Mouse (Mus musculus) forelimb bud, embryonic 11.5 days (tissue): ENCODE data around the gene Pcsk6.
"Not testable (repeated sequence)": the region's sequence is repeated elsewhere in the genome, so short reads cannot be mapped to it uniquely, and the experiment has no call there.

Experiments used
- DNase-seq: peaks from one replicate; pipeline ENCODE4 v3.0.0-alpha.2; 2012; ENCODE audit warnings: low read depth, low spot score

Pcsk6 gene

DNA sequence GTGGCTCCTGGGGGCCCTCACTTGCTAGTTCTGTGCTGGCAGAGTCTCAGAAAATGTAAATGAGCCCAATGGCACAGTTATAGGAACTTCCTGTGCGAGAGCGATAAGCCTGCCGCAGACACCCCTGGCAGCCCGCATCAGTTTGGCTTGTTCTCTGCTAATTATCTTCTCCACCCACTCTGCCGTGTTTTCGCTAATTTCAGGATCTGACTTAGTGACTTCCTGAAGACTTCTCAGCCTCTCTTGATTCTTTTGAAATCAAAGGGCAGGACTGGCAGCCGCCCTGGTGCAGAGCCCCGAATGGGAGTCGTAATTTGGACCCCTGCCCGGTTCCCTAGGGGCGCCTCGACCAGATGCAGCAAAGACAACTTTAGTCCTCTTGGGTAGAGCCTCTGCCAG is 19.8 kb downstream of the Pcsk6 start:
- DNase-seq, result no peak

DNA sequence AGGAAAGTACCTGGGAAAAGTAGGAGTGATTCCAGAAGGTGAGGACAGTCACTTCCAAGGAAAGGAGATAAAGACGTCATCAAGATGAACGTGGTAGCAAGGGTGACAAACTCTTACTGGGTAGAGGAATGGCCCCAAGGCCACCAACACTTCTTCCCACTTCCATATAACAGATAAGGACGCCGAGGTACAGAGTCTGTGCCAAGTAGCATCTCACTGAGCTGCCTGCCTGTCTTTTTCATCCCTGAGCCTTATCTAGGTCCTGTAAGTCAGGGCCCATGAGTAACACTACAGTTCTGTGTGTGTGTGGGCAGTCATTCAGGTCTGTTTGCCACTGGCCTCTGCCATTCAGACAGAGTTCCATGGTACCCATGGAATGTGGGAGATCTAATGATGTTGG is 23.4 kb downstream of the Pcsk6 start:
- no peak for DNase-seq

DNA sequence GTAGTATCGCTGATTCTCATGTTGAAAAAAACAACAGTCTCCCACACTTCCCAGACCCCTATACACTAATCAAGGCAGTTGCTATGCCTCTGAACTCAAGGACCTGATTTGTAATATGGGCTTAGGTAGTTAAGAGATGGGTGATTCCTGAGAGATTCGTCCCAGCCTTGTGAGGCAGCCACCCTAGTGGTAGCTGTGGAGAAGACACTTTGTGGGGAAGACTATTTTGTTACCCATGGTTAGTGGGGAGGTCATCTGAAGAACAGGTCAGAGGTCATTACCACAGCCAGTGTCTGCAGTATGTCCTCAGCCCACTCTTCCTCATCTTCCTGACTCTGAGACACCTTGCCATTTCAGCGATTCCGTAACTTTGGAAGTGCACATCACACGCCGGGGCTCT is 24.3 kb downstream of the Pcsk6 start:
- no peak for DNase-seq

DNA sequence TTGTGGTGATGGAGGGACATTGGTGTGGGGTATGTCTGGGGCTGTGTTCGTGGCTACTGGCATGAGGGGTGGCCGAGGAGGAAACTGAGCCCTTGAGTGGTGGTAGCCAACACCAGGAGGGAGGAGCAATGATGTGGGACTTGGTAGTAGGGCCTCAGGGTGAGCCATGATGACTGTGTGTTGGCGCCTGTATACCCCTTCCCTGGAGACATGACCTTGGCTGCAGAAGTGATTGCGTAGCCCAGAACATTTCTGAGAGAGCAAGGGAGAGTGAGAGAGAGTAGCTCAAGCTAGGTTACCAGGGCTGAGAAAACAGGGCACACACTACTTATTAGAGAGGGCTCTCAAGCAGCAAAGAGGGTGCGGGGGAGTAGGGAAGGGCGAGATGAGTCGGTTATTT is 30.3 kb downstream of the Pcsk6 start:
- no peak for DNase-seq

GRCm38 (mm10) chr7:65892264-65892828 is 30.8 kb downstream of the Pcsk6 start:
- DNase-seq, result no peak

GRCm38 (mm10) chr7:65893546-65893945 is 32.0 kb downstream of the Pcsk6 start:
- DNase-seq, result no peak

DNA sequence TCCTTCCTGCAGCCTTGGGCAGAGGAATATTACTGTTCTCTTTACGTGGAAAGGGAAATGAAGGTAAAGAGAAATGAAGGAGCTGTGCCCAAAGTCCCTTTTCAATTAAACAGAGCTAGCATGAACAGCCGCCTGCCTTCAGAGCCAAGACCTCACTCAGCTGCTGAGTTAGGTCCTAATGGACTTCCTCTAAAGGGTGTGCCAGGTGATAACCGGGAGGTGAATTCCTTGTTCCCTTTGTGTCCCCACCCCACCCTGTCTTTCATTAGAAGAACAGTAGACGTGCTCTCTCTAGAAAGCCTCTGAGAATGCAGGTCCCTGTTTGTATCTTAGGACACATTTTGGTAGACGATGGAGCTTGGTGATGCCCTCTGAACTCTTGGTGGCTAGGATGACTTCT is 33.7 kb downstream of the Pcsk6 start:
- DNase-seq, result no peak

- DNase-seq, result no peak
Measured at GRCm38 (mm10) chr7:65901231-65901630, 39.7 kb downstream of the Pcsk6 start.

- DNase-seq, result no peak
Measured at GRCm38 (mm10) chr7:65902471-65903180, 41.1 kb downstream of the Pcsk6 start.

DNA sequence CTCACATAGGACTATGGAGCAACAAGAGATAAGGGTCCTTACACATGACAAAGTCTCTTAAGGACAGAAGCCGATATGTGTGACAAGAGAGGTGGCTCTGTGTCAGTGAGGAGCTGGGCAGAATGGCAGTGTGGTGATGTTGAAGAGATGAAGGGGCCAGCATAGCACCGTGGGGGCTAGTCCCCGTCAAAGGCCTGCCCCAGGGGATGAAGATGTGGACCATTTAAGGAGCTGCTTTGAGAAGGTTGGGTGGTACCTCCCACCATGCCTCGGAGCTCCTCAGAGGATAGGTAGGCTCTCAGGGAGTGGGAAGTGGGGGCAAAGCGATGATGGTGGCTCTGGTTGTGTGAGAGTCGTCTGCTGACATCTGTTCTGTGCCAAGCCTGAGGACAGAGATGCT is 41.9 kb downstream of the Pcsk6 start:
- DNase-seq, result no peak

DNA sequence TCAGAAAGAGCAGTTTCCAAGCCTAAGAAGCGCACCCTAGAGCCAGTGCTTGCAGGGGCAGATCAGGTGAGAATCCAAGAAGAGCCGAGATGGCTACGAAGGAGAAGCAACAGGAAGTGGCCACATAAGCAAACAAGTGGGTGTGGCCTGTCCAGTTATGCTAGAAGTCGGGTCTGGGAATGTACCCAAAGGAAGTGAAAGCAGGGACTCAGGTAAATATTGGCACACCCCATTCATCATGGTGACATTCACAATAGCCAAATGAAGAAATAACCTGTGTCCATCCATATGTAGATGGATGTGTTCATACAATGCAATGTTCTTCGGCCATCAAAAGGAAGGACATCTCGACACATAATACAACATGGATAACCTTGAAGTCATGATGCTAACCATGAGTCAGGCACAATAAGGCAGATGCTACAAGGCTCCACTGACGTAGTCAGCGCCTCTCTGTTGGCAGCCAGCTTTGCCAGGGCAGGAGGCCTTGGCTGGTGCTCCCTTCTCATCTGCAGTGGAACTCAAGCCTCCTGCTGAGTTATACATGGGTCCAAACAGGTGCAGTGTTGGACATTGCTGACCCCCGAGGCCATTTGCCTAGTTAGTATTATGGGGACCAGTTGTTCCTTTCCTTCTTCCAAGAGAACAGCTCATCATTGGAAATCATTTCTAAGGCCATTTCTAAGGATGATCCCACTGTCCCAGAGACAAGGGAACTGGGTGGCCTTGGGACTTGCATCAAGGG is 45.2 kb downstream of the Pcsk6 start:
- no peak for DNase-seq

- no peak for DNase-seq
Measured at GRCm38 (mm10) chr7:65909343-65910127, 48.0 kb downstream of the Pcsk6 start.

- no peak for DNase-seq
Measured at GRCm38 (mm10) chr7:65913088-65913610, 51.6 kb downstream of the Pcsk6 start.

DNA sequence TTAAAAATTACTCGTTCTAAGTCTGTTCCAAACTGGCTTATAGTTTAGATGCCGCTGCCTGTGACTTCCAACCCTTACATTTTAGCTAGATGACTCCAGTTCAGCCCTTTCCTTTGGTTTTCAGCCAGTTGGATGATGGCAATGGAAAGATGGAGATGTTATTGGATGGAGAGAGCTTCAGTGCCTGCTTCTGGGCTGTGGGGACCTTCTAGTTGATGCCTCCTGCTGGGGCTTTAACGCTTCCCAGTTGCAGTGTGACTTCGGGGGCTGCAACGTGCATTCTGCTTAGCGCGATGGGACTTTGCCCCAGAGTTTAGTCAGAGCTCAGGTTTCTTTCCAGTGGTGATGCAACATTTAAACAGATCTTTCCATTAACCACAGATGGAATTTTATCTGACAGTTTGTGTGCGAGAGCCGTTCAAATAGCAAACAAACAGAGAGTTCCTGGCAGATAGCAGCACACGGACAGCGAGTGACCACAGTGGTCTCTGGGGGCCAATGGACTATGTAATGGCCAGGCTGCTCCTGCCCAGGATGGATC is 53.3 kb downstream of the Pcsk6 start:
- DNase-seq, result no peak

- no peak for DNase-seq
Measured at GRCm38 (mm10) chr7:65915821-65916220, 54.3 kb downstream of the Pcsk6 start.

DNA sequence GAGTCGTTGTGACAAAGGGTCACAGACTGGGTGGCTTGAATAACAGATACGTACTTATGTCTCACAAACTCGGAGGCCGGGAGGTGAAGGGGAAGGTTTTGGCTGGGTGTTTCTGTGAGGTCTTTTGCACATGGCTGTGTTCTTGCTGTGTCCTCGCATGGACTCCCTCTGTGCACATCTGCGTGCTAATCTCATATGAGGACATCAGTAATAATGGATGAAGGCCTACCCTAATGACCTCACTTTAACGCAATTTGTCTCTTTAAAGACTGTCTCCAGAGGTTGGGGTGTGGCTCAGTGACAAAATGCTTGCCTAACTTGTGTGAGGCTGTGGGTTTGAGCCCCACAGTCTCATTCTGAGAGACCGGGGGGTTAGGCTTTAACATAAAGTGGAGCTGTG is 55.0 kb downstream of the Pcsk6 start:
- DNase-seq, result no peak

DNA sequence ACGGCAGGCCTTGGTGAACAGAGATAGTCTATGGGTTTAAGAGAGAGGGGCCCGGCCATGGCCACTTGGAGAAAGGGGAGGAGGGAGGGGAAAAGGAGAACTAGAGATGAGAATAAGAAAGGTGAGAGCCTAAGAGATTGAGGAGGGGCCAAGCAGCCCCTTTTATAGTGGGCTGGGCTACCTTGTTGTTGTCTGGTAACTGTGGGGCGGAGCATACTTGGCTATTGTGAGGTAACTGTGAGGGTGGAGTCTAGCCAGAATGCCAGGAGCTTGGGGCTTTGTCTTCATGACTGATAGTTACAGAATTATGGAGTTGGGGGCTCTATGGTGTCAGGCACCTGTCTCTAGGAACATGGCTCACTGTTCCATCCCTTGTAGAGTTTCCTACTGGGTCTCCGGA is 56.9 kb downstream of the Pcsk6 start:
- no peak for DNase-seq

DNA sequence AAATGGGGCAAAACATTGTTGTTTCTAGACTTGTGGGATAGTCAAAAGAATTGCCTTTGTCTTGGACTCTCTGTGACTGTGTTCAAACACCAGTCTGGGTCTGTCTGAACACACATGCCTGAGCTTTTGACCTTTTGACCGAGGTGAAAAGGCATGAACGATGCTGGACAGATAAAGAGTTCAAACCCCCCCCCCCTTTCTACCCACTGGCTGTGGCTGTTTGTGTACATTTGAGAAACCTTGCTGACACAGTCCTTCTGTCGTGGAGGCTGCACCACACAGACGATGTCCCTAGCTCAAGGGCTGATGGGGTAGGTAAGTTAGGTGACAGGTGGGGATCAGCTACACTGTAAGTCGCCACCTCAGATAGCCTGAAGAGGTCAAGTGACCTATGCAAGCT is 67.9 kb downstream of the Pcsk6 start:
- no peak for DNase-seq

- no peak for DNase-seq
Measured at GRCm38 (mm10) chr7:65930478-65930877, 68.9 kb downstream of the Pcsk6 start.

- DNase-seq, result not testable (repeated sequence)
Measured at GRCm38 (mm10) chr7:65934238-65934970, 72.9 kb downstream of the Pcsk6 start.

GRCm38 (mm10) chr7:65935211-65935610 is 73.7 kb downstream of the Pcsk6 start:
- DNase-seq, result no peak
